Mouse (Mus musculus) bone marrow, adult 2 months (tissue): ENCODE measurements around the gene Rmnd1. TPM values are rescaled to one million over a fixed set of nuclear protein-coding genes. Genes with fewer than 3 reads are reported as not detected.

Experiments
- H3K27ac ChIP-seq: fragments of 200-500 bp; 2 replicates; pipeline ENCODE4 v1.5.1; 2012; ENCODE audit warnings: low read depth, mild to moderate bottlenecking, control low read depth, inconsistent platforms, low read length; ENCODE audit not compliant: control insufficient read depth, poor library complexity, insufficient read depth
- H3K4me1 ChIP-seq: fragments of 200-500 bp; 2 replicates; pipeline ENCODE4 v1.6.1; 2011; ENCODE audit warnings: low read length; ENCODE audit not compliant: control insufficient read depth, insufficient read depth
- H3K4me3 ChIP-seq: fragments of 200-500 bp; replicated peaks from 2 replicates; pipeline ENCODE3; 2011; ENCODE audit warnings: mild to moderate bottlenecking, low read depth, low read length, control low read depth; ENCODE audit not compliant: control insufficient read depth
- CTCF ChIP-seq: fragments of 200-500 bp; IDR thresholded peaks from 2 replicates; pipeline ENCODE4 v1.5.1; 2011; ENCODE audit warnings: low read length, control low read depth; ENCODE audit not compliant: control insufficient read depth, insufficient read depth
- POLR2A ChIP-seq: fragments of 200-500 bp; IDR thresholded peaks from 2 replicates; pipeline ENCODE4 v1.6.1; 2011; ENCODE audit warnings: low read depth, mild to moderate bottlenecking, control low read depth, low read length, borderline replicate concordance; ENCODE audit not compliant: control insufficient read depth
- WGBS: fragments of 180-500 bp; shearing (Covaris S2); methylation state at CpG from one replicate; pipeline ENCODE4 v1.1.7; 2018; 5-methylcytosine and 5-hydroxymethylcytosine counted together
- polyA plus RNA-seq: library from polyadenylated mRNA; stranded (reverse); fragments of >200 nt; gene quantifications from 2 replicates; pipeline ENCODE4 v1.2.4, GENCODE M21; 2011; ENCODE audit warnings: low replicate concordance; ENCODE audit not compliant: missing spikeins, insufficient read depth, insufficient read length

Rmnd1 gene
- polyA plus RNA-seq, 1 experiment, result 47.1 TPM

DNA sequence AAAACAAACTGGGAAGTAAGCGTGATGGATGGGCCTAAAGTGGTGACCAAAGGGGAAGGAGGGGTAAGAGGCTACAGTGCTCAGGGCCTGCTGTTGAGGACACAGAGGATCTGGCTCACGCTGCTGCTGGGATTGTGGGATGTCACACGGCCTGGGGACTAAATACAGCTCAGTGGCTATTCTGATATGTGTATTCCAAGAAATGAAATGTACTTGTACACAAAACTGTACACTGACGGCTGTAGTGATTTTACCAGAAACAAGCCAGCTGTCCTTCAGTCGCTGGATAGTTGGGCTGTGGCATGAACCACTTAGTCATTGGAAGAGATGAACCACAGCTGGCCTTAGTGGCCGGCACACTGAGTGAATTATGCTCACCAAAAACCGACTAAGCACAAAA, 55.7 kb downstream of the Rmnd1 start:
- TF ChIP-seq POLR2A (no peak), CTCF (no peak)
- no peaks in the 10 kb centered on the region for H3K4me1 ChIP-seq
- no peak overlapping the region for H3K4me3 ChIP-seq
- 71% methylated on average over 7 of the region's 7 CpGs for WGBS
- H3K27ac ChIP-seq, result no peak overlapping the region

DNA sequence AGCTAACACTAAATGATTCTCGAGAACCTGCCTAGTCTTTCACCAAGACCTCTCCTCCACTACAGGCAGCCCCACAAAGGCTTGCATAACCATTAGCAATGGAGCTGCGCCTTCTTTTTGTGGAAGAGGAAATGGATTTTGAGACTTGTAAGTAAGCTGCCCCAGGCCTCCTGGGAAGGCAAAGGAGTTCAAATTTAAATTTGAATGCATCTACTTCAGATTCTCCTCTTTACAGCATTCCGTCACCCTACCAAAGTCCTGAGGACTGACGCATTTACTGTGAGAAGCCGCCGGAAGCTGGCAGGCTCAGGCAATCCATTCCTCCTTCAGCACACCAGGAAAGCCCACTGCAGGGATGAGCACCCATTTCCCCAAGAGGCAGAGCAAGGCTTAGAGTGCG, 56.9 kb downstream of the Rmnd1 start:
- Histone ChIP-seq H3K27ac (no peak overlapping the region), H3K4me1 (no peaks in the 10 kb centered on the region), H3K4me3 (no peak overlapping the region)
- TF ChIP-seq POLR2A (no peak), CTCF (no peak)
- 69% methylated on average over 7 of the region's 7 CpGs for WGBS

- no peak overlapping the region for H3K27ac ChIP-seq
- no peak overlapping the region for H3K4me3 ChIP-seq
- 85% methylated on average over 4 of the region's 4 CpGs for WGBS
- no peaks in the 10 kb centered on the region for H3K4me1 ChIP-seq
- no peak for TF ChIP-seq CTCF
- TF ChIP-seq POLR2A, result no peak
Measured at GRCm38 (mm10) chr10:4374734-4375133, 57.5 kb downstream of the Rmnd1 start.

DNA sequence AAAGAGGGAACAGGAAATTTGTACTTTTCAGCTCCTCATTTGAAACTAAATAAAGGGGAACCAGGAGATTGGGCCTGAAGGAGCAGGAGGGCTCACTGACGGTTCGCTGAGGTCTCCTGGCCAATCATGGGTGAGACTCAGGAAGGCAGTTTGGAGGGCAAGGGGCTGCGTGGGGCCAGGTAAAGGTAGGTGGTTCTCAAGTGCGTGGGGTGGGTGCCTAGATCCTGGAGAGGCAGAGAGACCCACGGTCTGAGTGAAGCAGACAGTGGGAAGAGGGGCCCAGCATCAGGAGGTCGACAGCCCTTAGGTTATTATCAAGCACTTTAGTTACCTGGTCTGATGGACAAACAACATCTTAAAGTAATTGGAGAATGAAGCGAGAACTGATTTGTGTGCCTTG, 57.9 kb downstream of the Rmnd1 start:
- TF ChIP-seq POLR2A, result no peak
- TF ChIP-seq CTCF, result no peak
- 81% methylated on average over 7 of the region's 7 CpGs for WGBS
- Histone ChIP-seq H3K27ac (no peak overlapping the region), H3K4me1 (no peaks in the 10 kb centered on the region), H3K4me3 (no peak overlapping the region)

- Histone ChIP-seq H3K27ac (no peak overlapping the region), H3K4me3 (no peak overlapping the region), H3K4me1 (no peaks in the 10 kb centered on the region)
- no peak for TF ChIP-seq CTCF
- TF ChIP-seq POLR2A, result no peak
- WGBS, result 81% methylated on average over 4 of the region's 4 CpGs
Measured at GRCm38 (mm10) chr10:4373558-4373957, 58.6 kb downstream of the Rmnd1 start.

- TF ChIP-seq POLR2A (no peak), CTCF (peak; percentile 18; the same call in 1 of the 2 replicates)
- no peak overlapping the region for H3K4me3 ChIP-seq
- H3K4me1 ChIP-seq, result no peaks in the 10 kb centered on the region
- no peak overlapping the region for H3K27ac ChIP-seq
- 42% methylated on average over 5 of the region's 5 CpGs for WGBS
Measured at GRCm38 (mm10) chr10:4372011-4372410, 60.2 kb downstream of the Rmnd1 start.

DNA sequence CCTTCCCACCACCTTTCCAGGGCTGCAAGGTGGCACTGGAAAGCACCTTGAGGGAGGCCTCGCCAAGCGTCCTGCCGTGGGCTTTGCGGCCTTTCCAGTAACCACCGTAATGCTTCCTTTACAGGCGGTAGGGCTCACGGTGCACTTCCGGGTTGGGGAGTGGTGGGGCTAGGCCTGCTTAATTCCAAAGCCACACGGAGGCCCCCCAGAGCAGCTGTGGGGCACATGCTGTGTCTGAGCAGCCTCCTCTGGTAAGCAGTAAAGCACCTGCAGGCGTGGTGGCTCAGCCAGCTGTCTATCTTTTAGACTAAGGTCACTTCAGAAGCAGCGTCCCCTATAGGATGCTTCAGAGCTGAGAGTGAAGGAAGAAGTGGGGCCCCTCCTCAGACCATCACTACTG, 62.1 kb downstream of the Rmnd1 start:
- H3K4me1 ChIP-seq, result no peaks in the 10 kb centered on the region
- no peak overlapping the region for H3K27ac ChIP-seq
- 87% methylated on average over 11 of the region's 11 CpGs for WGBS
- TF ChIP-seq CTCF, result no peak
- TF ChIP-seq POLR2A, result no peak
- H3K4me3 ChIP-seq, result no peak overlapping the region

DNA sequence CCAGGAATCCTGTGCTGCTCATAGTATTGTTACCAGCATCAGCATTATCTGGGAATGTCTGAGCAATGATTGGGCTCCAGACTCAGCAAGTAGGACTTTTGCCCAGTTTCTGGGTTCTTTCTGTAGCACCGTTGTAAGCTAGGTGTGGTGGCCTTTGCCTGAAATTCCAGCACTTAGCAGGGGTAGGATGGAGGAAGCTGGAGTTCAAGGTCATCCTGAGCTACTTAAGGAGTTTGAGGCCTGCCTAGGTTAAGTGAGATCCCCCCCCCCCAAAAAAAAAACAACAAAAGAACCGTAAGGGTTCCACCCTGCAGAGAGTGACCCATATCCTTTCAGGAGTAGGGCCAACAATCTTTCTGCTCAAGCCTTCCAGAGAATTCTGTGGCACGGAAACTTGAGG, 67.6 kb downstream of the Rmnd1 start:
- WGBS, result 83% methylated on average over 3 of the region's 3 CpGs
- no peak overlapping the region for H3K27ac ChIP-seq
- H3K4me1 ChIP-seq, result no peaks in the 10 kb centered on the region
- H3K4me3 ChIP-seq, result no peak overlapping the region
- no peak for TF ChIP-seq CTCF
- no peak for TF ChIP-seq POLR2A

- Histone ChIP-seq H3K27ac (no peak overlapping the region), H3K4me1 (no peaks in the 10 kb centered on the region), H3K4me3 (no peak overlapping the region)
- 85% methylated on average over 10 of the region's 10 CpGs for WGBS
- no peak for TF ChIP-seq POLR2A
Measured at GRCm38 (mm10) chr10:4357435-4357834, 74.8 kb downstream of the Rmnd1 start.
